Mouse (Mus musculus) heart, adult 2 months (tissue): ENCODE data around the gene Ccdc57.

Experiments used
- CTCF ChIP-seq: fragments of 200-600 bp; IDR thresholded peaks from 2 replicates; pipeline ENCODE4 v1.8.1; 2022; ENCODE audit warnings: antibody characterized with exemption, mild to moderate bottlenecking, moderate library complexity
- EP300 ChIP-seq: fragments of 200-500 bp; IDR thresholded peaks from 2 replicates; pipeline ENCODE4 v1.6.1; 2011; ENCODE audit warnings: low read depth, low read length, control low read depth; ENCODE audit not compliant: insufficient read depth
- POLR2A ChIP-seq: fragments of 200-500 bp; IDR thresholded peaks from 2 replicates; pipeline ENCODE4 v1.6.1; 2011; ENCODE audit warnings: mild to moderate bottlenecking, low read depth, low read length, control low read depth; ENCODE audit not compliant: insufficient read depth

DNA sequence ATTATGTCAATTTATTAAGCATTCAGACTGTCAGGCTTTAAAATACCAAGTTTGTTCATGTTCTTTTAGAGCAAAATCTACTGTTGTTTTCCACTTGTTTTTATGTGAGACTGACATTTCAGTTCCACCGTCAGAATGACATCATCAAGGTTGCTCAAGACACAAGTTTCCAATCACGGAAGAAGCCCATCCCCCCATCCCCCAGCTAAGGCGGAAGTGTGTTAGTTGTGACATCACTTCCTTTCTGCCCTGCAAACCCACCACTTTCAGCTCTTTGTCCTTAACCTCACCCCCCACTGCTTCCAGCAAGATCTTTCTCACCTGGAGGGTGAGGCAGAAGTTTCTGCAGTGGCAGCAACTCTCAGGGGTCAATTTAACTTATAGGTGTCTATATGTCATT is 16.2 kb downstream of the Ccdc57 start:
- TF ChIP-seq CTCF (no peak), POLR2A (no peak), EP300 (no peak)
